Mouse (Mus musculus): ENCODE results near the gene Slc27a2. TPM values are rescaled to one million over a fixed set of nuclear protein-coding genes. Genes with fewer than 3 reads are reported as not detected.

The Slc27a2 gene
- total RNA-seq, 2 experiments from 2014 or later = not detected

- no peak for ATAC-seq (replicated peaks; ENCODE audit: low FRiP score, poor library complexity, severe bottlenecking)
Observed at GRCm38 (mm10) chr2:126551244-126551890, 840 bp upstream of the Slc27a2 start.

GRCm38 (mm10) chr2:126551896-126552295 is 311 bp upstream of the Slc27a2 start:
- ATAC-seq (replicated peaks; ENCODE audit: low FRiP score, poor library complexity, severe bottlenecking) = no peak

- no peak for ATAC-seq (replicated peaks; ENCODE audit: low FRiP score, poor library complexity, severe bottlenecking)
Observed at GRCm38 (mm10) chr2:126553291-126553639, 1.1 kb downstream of the Slc27a2 start.

DNA sequence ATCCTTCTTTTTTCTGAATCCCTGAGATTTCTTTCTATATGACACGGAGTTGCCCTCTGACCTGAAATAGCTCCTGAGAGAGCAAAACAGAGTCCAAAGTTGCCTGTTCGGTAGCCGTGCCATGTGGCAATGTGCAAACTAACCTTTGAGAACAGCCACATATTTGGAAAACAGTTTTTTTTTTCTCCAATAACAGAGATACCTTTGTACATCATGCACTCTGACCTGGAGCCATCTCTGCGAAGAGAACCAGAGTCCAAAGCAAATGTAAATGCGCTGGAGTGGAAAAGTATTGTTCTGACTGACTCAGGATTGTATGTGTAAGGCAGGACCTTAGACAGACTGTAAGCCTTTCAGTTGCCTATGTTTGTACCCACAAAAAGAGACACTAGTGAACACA is 3.3 kb downstream of the Slc27a2 start:
- no peak for ATAC-seq (replicated peaks; ENCODE audit: low FRiP score, poor library complexity, severe bottlenecking)

GRCm38 (mm10) chr2:126560094-126560493 is 7.9 kb downstream of the Slc27a2 start:
- no peak for ATAC-seq (replicated peaks; ENCODE audit: low FRiP score, poor library complexity, severe bottlenecking)

DNA sequence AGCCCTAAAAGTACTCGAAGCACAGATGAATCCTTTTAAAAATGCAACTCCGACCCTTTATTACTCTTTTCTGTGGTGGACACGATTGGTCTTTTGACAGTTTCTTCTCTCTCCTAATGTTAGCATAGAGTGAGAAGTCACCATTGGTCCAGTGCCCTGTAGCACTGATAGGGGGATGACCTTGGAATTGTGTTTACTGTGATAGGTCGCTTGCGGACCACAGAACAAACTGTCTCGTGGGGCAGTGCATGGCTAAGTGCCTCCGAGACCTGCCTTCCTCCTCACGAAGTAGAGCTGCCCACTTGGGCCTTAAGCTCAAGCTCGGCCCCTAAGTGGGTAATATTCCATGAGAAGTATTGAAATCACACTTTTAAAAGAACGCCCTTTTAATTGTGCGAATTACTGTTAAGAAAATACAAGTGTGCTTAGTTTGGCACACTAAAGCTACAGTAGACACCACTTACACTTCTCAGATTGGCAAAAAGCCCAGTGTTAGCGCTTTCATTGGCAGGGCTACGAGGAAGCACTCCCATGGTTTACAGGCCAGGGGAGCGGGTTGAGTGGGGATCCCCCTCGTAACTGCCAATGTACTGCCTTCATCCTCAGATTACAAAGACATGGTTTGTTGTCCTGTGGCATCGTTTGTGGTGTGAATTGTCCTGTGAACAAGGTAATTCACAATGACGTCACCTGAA is 11.4 kb downstream of the Slc27a2 start:
- no peak for ATAC-seq (replicated peaks; ENCODE audit: low FRiP score, poor library complexity, severe bottlenecking)

DNA sequence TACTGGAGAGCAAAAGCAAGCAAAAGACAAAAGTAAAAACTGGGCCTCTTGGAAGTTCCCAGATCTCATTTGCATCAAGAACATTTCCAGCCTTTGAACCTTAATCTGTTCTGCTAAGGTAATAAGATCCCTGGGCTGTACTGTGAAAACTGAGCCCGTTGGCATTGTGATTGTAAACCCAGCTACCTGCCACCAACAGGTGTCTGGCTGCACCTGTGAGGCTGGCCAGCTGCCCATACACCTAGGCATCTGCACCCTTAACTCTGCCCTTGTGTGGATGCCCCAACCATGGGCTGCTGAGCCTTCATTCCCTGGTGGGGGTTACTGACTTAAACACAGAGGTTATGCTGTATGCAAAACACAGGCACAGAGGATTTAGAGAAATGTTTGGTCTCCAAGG is 20.0 kb downstream of the Slc27a2 start:
- ATAC-seq (replicated peaks; ENCODE audit: low FRiP score, poor library complexity, severe bottlenecking) = no peak

GRCm38 (mm10) chr2:126572747-126573146 is 20.5 kb downstream of the Slc27a2 start:
- ATAC-seq (replicated peaks; ENCODE audit: low FRiP score, poor library complexity, severe bottlenecking) = no peak

GRCm38 (mm10) chr2:126575391-126576176 is 23.4 kb downstream of the Slc27a2 start:
- no peak for ATAC-seq (replicated peaks; ENCODE audit: low FRiP score, poor library complexity, severe bottlenecking)

DNA sequence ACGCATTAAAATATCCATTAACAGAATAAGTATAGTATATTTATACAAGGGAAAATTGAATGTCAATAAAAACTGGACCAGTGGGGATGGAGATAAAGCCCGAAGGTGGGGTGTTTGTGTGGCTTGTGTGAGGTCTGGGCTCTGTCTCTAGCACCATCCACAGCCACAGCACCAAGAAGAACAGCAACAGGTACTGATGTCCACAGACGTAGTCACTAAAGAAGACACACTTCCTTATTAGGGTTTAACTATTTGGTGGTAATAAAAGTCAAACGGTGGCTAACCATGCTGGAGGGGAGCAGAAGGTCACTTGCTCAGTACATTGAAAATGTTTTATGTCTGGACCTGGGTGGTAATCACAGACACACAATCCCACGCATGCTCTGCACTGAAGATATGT is 25.2 kb downstream of the Slc27a2 start:
- ATAC-seq (replicated peaks; ENCODE audit: low FRiP score, poor library complexity, severe bottlenecking) = no peak

DNA sequence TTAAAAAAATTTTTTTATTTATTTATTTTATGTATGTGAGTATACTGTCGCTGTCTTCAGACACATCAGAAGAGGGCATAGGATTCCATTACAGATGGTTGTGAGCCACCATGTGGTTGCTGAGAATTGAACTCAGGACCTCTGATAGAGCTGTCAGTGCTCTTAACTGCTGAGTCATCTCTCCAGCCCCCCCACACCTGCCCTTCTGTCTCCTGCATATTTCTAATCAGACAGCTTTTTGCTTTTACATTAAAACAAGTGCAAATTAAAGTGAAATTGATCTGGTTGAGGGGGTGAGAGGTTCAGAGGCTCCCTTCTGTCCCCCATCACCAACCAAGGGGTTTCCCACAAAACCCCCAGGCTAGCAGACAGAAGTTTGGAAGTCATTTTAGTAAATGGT is 27.1 kb downstream of the Slc27a2 start:
- ATAC-seq (replicated peaks; ENCODE audit: low FRiP score, poor library complexity, severe bottlenecking) = no peak

DNA sequence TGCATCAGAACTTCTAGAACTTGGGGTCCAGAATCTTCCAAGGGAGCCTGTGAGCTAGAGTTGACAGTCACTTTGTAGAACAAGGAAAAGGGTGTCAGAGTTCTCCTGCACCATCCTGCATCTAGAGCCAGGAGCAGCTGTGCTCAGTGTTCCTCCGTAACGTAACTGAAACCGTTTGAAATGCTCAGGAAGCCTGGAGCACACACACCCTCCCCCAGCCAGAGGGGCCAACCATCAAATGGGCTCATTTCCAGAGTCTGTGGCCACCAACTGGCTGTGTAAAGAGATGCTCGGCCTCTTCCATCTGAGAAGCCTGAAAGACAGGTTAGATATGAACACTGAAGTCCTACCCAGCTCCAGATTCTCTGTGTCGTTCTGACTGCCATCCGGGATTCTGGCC is 31.8 kb downstream of the Slc27a2 start:
- ATAC-seq (replicated peaks; ENCODE audit: low FRiP score, poor library complexity, severe bottlenecking) = no peak

- ATAC-seq (replicated peaks; ENCODE audit: low FRiP score, poor library complexity, severe bottlenecking) = no peak
Observed at GRCm38 (mm10) chr2:126584621-126585369, 32.6 kb downstream of the Slc27a2 start.

GRCm38 (mm10) chr2:126587468-126587867 is 35.3 kb downstream of the Slc27a2 start:
- ATAC-seq (replicated peaks; ENCODE audit: low FRiP score, poor library complexity, severe bottlenecking) = no peak

DNA sequence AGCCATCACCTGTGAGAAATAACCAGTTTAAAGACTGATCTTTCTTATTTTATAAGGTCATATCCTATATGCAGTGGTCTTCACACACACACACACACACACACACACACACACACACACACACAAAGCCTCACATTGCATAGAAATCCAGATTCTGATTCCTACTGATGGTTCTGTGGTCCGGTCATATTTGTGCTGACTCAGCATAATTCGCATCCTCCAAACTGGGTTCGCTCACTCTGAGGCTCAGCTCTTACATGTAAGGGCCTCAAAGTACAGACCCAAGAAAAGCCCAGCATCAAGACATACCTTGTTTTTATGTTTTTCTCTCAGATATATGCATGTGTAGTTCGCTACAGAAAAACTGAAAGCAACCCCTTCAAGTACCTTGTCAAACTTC is 39.1 kb downstream of the Slc27a2 start:
- ATAC-seq (replicated peaks; ENCODE audit: low FRiP score, poor library complexity, severe bottlenecking) = no peak

DNA sequence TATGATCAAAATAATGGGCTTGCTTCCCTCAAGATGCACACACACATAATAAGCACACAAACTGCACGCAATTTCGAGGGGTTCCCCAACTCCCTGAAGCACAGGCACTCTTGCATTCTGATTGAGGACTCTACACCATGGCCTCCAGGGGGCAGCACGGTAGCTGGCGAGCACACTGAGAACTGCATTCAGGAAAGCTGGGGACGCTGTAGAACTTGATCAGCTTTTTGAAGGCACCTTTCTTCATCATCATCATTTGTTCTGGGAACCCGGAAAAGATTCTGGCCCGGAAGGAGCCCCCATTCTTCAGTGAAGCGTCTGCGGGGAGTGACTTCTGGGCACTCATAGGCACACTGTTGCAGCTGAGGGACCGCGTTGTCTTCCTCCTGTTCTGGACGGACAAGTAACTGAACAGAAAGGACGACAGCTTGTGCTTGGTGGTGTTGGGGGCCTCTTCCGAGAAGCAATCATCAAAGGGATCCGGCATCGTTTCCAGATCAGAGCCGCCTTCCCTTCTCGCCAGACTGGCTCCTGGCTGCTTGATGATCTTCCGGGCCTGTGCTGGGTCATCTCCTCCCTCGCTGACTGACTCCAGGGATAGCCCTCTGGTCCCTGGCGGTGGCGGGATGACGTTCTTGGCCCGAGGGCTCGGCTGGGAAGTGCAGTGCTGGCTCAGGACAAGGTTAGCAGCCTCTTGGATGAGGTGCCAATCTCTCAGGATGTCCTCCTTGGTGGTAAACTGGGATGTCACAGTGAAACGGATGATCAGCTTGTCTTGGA is 41.8 kb downstream of the Slc27a2 start:
- ATAC-seq (replicated peaks; ENCODE audit: low FRiP score, poor library complexity, severe bottlenecking) = 0 out of 2 replicates have a peak, but pooled peaks have one; percentile 61

DNA sequence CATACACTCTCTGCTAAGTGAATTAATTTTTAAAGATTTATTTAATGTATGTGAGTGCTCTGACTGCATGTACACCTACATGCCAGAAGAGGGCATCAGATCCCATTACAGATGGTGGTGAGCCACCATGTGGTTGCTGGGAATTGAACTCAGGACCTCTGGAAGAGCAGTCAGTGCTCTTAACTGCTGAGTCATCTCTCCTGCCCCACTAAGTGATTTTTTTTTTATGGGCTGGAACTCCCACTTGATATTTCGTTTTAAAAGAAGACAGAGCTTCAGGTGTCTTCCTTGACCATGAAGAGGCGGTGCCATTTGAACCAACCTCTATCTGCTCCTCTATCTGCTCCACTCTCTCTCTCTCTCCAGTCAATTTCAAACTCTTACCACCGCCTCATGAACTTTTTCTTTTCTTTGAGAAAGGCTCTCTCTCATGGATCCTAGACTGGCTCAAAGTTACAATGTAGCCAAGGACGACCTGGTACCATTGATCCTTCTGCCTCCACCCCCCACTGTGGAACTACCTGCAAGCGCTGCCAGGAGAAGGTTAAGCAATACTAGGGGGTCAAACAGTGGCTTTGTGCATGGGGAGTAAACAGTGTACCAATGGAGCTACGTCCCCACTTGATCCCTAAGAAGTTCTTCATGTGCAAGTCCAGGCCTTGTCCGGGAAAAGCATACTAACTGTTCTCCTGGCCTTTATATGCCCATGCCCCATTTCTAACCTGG is 44.3 kb downstream of the Slc27a2 start:
- ATAC-seq (replicated peaks; ENCODE audit: low FRiP score, poor library complexity, severe bottlenecking) = no peak

DNA sequence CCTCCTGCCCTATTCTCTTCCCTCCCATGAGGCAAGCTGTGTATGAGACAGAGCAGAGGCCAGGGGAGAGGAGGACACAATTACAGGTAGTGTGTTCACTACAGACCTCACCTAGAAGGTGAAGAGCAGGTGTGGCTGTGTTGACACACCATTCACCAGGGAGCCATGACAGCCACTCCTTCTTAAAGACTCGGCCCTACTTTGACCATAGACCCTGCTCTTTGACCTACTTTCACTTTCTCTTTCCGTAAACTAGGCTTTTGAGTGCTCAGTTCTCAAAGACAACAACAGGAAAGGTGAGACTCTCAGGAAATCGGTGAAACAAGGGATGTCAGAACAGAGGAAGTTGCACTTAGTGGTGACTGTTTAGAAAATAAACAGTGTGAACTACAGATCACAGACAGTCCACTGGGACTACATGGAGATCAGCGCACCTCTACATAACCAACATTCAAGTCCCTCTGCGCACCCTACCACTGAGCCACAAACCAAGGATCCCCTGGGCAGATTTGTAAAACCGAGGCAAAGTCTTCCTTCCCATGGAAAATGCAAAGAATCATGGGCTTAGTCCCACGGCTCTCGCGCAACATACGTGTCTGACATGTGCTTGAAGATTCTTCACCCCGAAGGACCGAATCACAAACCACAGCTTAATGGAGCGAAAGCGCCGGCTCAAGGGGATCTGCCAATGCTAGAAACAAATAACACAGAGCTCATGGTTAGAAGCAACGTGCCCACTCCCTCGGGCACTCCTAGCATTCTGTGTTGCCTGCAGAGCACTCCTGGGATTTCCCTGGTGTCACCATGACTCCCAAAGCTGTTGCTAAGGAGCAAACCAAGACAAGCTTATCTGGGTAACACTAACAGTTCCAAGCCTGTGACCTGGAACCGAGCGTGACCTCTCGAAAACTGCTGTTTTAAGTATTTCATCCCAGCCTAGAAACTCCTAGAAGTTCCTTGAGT is 45.4 kb downstream of the Slc27a2 start:
- no peak for ATAC-seq (replicated peaks; ENCODE audit: low FRiP score, poor library complexity, severe bottlenecking)
